Mouse (Mus musculus) liver, embryonic 16.5 days (tissue): ENCODE data around the gene Sapcd1. TPM values are rescaled to one million over a fixed set of nuclear protein-coding genes. Genes with fewer than 3 reads are reported as not detected.
A peak's percentile ranks its signal among the peaks of the same experiment; 100 is the strongest.

Experiments used
- ATAC-seq: fragments of 200-750 bp; cut with Nextera tagmentation; 2 replicates; pipeline ENCODE4 v1.8.0; 2017; ENCODE audit warnings: low read depth, mild to moderate bottlenecking, moderate number of reproducible peaks, moderate library complexity
- H3K27ac ChIP-seq: fragments of 300-500 bp; sonication (generic); 2 replicates; pipeline ENCODE4 v1.5.1; 2014; ENCODE audit warnings: mild to moderate bottlenecking, low read length
- H3K27me3 ChIP-seq: fragments of 300-500 bp; sonication (generic); 2 replicates; pipeline ENCODE4 v1.6.1; 2014; ENCODE audit warnings: low read depth, low read length, mixed read lengths; ENCODE audit not compliant: control insufficient read depth, insufficient read depth
- H3K36me3 ChIP-seq: fragments of 300-500 bp; sonication (generic); 2 replicates; pipeline ENCODE4 v1.6.1; 2014; ENCODE audit warnings: mild to moderate bottlenecking; ENCODE audit not compliant: control insufficient read depth, insufficient read depth
- H3K4me1 ChIP-seq: fragments of 300-500 bp; sonication (generic); 2 replicates; pipeline ENCODE4 v1.6.1; 2014; ENCODE audit warnings: low read depth, low read length, mixed read lengths; ENCODE audit not compliant: control insufficient read depth
- H3K4me2 ChIP-seq: fragments of 300-500 bp; sonication (generic); 2 replicates; pipeline ENCODE4 v1.6.1; 2014; ENCODE audit warnings: low read depth, low read length, mixed read lengths
- H3K4me3 ChIP-seq: fragments of 300-500 bp; sonication (generic); 2 replicates; pipeline ENCODE4 v1.5.1; 2014; ENCODE audit warnings: low read depth, mild to moderate bottlenecking, low read length
- H3K9ac ChIP-seq: fragments of 300-500 bp; sonication (generic); 2 replicates; pipeline ENCODE4 v1.6.1; 2014; ENCODE audit warnings: low read depth, low read length
- H3K9me3 ChIP-seq: fragments of 300-500 bp; sonication (generic); replicated peaks from 2 replicates; pipeline ENCODE4 v1.6.1; 2016; ENCODE audit warnings: low read length; ENCODE audit not compliant: control insufficient read depth
- WGBS: fragments of 180-500 bp; shearing (Covaris S2); extraction: QIAGEN DNeasy Blood & Tissue Kit; methylation state at CpG from one replicate; pipeline ENCODE4 v1.1.7; 2014; ENCODE audit not compliant: insufficient replicate concordance; 5-methylcytosine and 5-hydroxymethylcytosine counted together
- polyA plus RNA-seq: library from polyadenylated mRNA; unstranded; fragments of >200 nt; fragmentation: Nextera tagmentation; extraction: Ambion mirVana; gene quantifications from 2 replicates; pipeline ENCODE4 v1.2.1, GENCODE M21; 2015

The Sapcd1 gene
- polyA plus RNA-seq, 1 experiment from 2014 or later: 2.6 TPM

- peaks cover 4% of the 10 kb centered on the region; the same call in 1 of the 2 replicates for H3K27me3 ChIP-seq
- H3K4me1 ChIP-seq: peaks cover 47% of the 10 kb centered on the region
- no peaks in the 10 kb centered on the region for H3K9me3 ChIP-seq
- no peak overlapping the region for H3K9ac ChIP-seq
- H3K4me3 ChIP-seq: no peak overlapping the region
- ATAC-seq: no peak
- no peak overlapping the region for H3K4me2 ChIP-seq
- 28% methylated on average over 3 of the region's 3 CpGs for WGBS
- peaks cover 42% of the 10 kb centered on the region for H3K36me3 ChIP-seq
- no peak overlapping the region for H3K27ac ChIP-seq
Observed at GRCm38 (mm10) chr17:35057090-35057489, 29.3 kb upstream of the Sapcd1 start.

GRCm38 (mm10) chr17:35055691-35056495 lies 28.1 kb upstream of the Sapcd1 start:
- Histone ChIP-seq H3K4me1 (peaks cover 56% of the 10 kb centered on the region), H3K4me2 (no peak overlapping the region), H3K27ac (no peak overlapping the region), H3K27me3 (peaks cover 4% of the 10 kb centered on the region; the same call in 1 of the 2 replicates), H3K4me3 (no peak overlapping the region), H3K36me3 (peaks cover 42% of the 10 kb centered on the region), H3K9ac (no peak overlapping the region), H3K9me3 (no peaks in the 10 kb centered on the region)
- 81% methylated on average over 7 of the region's 7 CpGs for WGBS
- ATAC-seq: no peak

GRCm38 (mm10) chr17:35052271-35052798 lies 24.5 kb upstream of the Sapcd1 start:
- Histone ChIP-seq H3K9me3 (no peaks in the 10 kb centered on the region), H3K27me3 (no peaks in the 10 kb centered on the region), H3K4me3 (peak overlapping the region; percentile 70), H3K4me2 (peak overlapping the region; percentile 92), H3K27ac (peak overlapping the region; percentile 92), H3K36me3 (peaks cover 38% of the 10 kb centered on the region), H3K9ac (peak overlapping the region; percentile 81), H3K4me1 (peaks cover 55% of the 10 kb centered on the region)
- WGBS: 78% methylated on average over 12 of the region's 12 CpGs
- ATAC-seq: no peak

- Histone ChIP-seq H3K9me3 (no peaks in the 10 kb centered on the region), H3K27ac (peak overlapping the region; percentile 92), H3K4me1 (peaks cover 61% of the 10 kb centered on the region), H3K27me3 (no peaks in the 10 kb centered on the region), H3K4me3 (peak overlapping the region; percentile 70), H3K9ac (peak overlapping the region; percentile 81), H3K36me3 (peaks cover 37% of the 10 kb centered on the region), H3K4me2 (peak overlapping the region; percentile 92)
- WGBS: 3% methylated on average over 21 of the region's 21 CpGs
- ATAC-seq: peak; percentile 51
Observed at GRCm38 (mm10) chr17:35051156-35052086, 23.6 kb upstream of the Sapcd1 start.

- Histone ChIP-seq H3K27ac (peak overlapping the region; percentile 92), H3K36me3 (peaks cover 27% of the 10 kb centered on the region), H3K9me3 (no peaks in the 10 kb centered on the region), H3K27me3 (no peaks in the 10 kb centered on the region), H3K4me3 (peak overlapping the region; percentile 70), H3K4me1 (peaks cover 63% of the 10 kb centered on the region), H3K9ac (peak overlapping the region; percentile 81), H3K4me2 (peak overlapping the region; percentile 92)
- WGBS: 1% methylated on average over 27 of the region's 27 CpGs
- ATAC-seq: peak; percentile 13
Observed at GRCm38 (mm10) chr17:35050126-35050750, 22.4 kb upstream of the Sapcd1 start.

- 2% methylated on average over 11 of the region's 11 CpGs for WGBS
- Histone ChIP-seq H3K4me3 (peak within 1 kb of the TSS; percentile 70), H3K4me1 (peaks cover 70% of the 10 kb centered on the region), H3K27ac (peak within 1 kb of the TSS; percentile 92), H3K9me3 (no peaks in the 10 kb centered on the region), H3K36me3 (peaks cover 23% of the 10 kb centered on the region), H3K27me3 (no peaks in the 10 kb centered on the region), H3K4me2 (peak within 1 kb of the TSS; percentile 99), H3K9ac (peak within 1 kb of the TSS; percentile 81)
- ATAC-seq: no peak
Observed at GRCm38 (mm10) chr17:35049561-35050016, 21.8 kb upstream of the Sapcd1 start, which contains the start of gene Clic1. Gene Clic1, plus strand, starts transcription at chr17:35049966.

GRCm38 (mm10) chr17:35048932-35049440 lies 21.2 kb upstream of the Sapcd1 start:
- peak overlapping the region; percentile 99; the same call in 1 of the 2 replicates for H3K4me2 ChIP-seq
- H3K36me3 ChIP-seq: peaks cover 18% of the 10 kb centered on the region
- no peak overlapping the region for H3K9ac ChIP-seq
- H3K9me3 ChIP-seq: no peaks in the 10 kb centered on the region
- no peaks in the 10 kb centered on the region for H3K27me3 ChIP-seq
- 28% methylated on average over 5 of the region's 5 CpGs for WGBS
- ATAC-seq: no peak
- H3K4me3 ChIP-seq: no peak overlapping the region
- peaks cover 76% of the 10 kb centered on the region for H3K4me1 ChIP-seq
- H3K27ac ChIP-seq: peak overlapping the region; percentile 92
